Mouse (Mus musculus): ENCODE measurements at regions not wholly inside any gene's neighbourhood (a gene's known extent, or its start where the extent isn't known, plus 50 kb on each side); places are given as distances from the start of the nearest gene placed in this dataset.

DNA sequence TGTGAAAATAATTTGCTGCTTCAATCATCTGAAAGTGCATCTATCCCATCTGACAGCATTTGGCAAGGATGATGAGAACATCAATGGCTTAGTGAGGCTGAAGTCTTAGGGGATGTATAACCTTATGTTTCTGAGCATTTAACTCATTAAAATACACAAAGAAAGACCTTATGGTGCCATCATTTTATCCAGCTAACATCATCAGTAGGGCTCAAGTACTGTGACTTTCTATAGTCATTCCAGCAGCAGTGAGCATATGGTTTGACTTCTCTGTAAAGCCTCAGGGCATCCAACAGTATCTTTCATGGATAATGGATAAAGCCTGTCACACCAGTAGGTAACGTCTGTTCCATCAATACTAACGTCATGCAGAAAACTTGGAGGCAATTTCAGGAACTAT is 895.0 kb upstream of the Fat3 start:
- Histone ChIP-seq H3K9me3 (ENCODE audit: control insufficient read depth, low read length) (no peaks in the 10 kb centered on the region), H3K36me3 (ENCODE audit: control insufficient read depth, insufficient read depth, low read length) (no peaks in the 10 kb centered on the region), H3K4me1 (ENCODE audit: control insufficient read depth, insufficient read depth, low read depth, low read length) (no peaks in the 10 kb centered on the region), H3K27ac (ENCODE audit: low read depth, low read length) (no peak overlapping the region), H3K4me3 (ENCODE audit: low read length) (no peak overlapping the region), H3K9ac (ENCODE audit: low read depth, low read length) (no peak overlapping the region), H3K27me3 (replicated peaks; ENCODE audit: control insufficient read depth, insufficient read depth, low read length) (no peaks in the 10 kb centered on the region), H3K4me2 (ENCODE audit: low read length) (no peak overlapping the region)
- 35% methylated on average over 2 of the region's 2 CpGs for WGBS
- peak; percentile 89 for ATAC-seq

DNA sequence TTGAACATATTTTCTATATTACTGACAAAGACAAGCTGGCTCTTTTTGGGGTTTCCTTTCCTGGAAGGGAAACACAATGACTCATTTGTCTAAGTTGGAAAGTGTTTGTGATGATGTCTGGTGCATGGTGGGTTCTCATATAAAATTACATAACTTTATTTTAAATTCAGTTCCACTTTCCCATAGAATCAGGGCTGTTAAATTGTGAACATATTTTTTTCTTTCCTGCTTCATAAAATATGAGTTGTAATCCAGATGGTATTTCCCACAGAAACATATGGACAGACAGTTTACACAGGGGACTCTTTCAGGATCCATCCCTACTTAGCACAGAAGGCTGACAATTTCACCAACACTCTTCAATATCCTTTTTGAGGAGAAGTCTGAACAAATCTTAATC is 892.0 kb upstream of the Fat3 start:
- Histone ChIP-seq H3K27ac (ENCODE audit: low read depth, low read length) (no peak overlapping the region), H3K27me3 (replicated peaks; ENCODE audit: control insufficient read depth, insufficient read depth, low read length) (no peaks in the 10 kb centered on the region), H3K9me3 (ENCODE audit: control insufficient read depth, low read length) (no peaks in the 10 kb centered on the region), H3K36me3 (ENCODE audit: control insufficient read depth, insufficient read depth, low read length) (no peaks in the 10 kb centered on the region), H3K4me1 (ENCODE audit: control insufficient read depth, insufficient read depth, low read depth, low read length) (no peaks in the 10 kb centered on the region), H3K4me3 (ENCODE audit: low read length) (no peak overlapping the region), H3K9ac (ENCODE audit: low read depth, low read length) (no peak overlapping the region), H3K4me2 (ENCODE audit: low read length) (no peak overlapping the region)
- no peak for ATAC-seq
